Mouse (Mus musculus) olfactory bulb, adult 2 months (tissue): ENCODE data around the gene Acbd4. TPM values are rescaled to one million over a fixed set of nuclear protein-coding genes. Genes with fewer than 3 reads are reported as not detected.

ENCODE experiments used
- H3K27ac ChIP-seq: fragments of 200-500 bp; 2 replicates; pipeline ENCODE4 v1.5.1; 2012; ENCODE audit warnings: low read depth, low read length; ENCODE audit not compliant: insufficient read depth
- H3K4me1 ChIP-seq: fragments of 200-500 bp; 2 replicates; pipeline ENCODE4 v1.6.1; 2012; ENCODE audit warnings: low read length; ENCODE audit not compliant: control insufficient read depth, insufficient read depth
- H3K4me3 ChIP-seq: fragments of 200-500 bp; 2 replicates; pipeline ENCODE4 v1.5.1; 2012; ENCODE audit warnings: mild to moderate bottlenecking, low read depth, low read length, moderate library complexity; ENCODE audit not compliant: insufficient read depth
- CTCF ChIP-seq: fragments of 200-500 bp; IDR thresholded peaks from 2 replicates; pipeline ENCODE4 v1.5.1; 2012; ENCODE audit warnings: low read depth, mild to moderate bottlenecking, low read length, moderate library complexity; ENCODE audit not compliant: insufficient read depth
- POLR2A ChIP-seq: fragments of 200-500 bp; IDR thresholded peaks from 2 replicates; pipeline ENCODE4 v1.6.1; 2012; ENCODE audit warnings: mild to moderate bottlenecking, low read depth, low read length, moderate library complexity; ENCODE audit not compliant: insufficient read depth
- WGBS: fragments of 180-500 bp; shearing (Covaris S2); methylation state at CpG from one replicate; pipeline ENCODE4 v1.1.7; 2018; 5-methylcytosine and 5-hydroxymethylcytosine counted together
- polyA plus RNA-seq: library from polyadenylated mRNA; stranded (reverse); fragments of >200 nt; gene quantifications from 2 replicates; pipeline ENCODE4 v1.2.4, GENCODE M21; 2012; ENCODE audit warnings: low replicate concordance; ENCODE audit not compliant: missing spikeins, insufficient read depth, insufficient read length

The Acbd4 gene
- polyA plus RNA-seq, 1 experiment, result not detected

DNA sequence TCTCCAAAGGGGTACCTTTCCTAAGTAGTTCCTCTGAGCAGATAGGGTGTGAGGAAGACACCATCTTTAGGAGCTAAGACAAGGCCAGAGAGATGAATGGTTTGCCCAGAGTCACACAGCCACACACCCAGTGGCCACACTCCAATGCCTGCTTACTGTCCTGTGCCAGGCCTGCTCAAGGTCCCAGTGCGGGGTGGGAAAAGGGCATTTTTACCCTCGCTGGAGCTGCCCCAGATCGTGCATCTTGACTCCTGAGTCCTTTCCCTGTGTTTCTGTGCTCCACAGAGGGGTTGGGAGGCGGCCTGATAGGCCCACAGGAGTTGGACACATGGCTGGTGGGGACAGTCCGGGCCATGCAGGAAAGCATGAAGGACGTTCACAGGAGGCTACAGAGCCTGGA is 4.3 kb downstream of the Acbd4 start:
- Histone ChIP-seq H3K27ac (no peak overlapping the region), H3K4me3 (no peak overlapping the region), H3K4me1 (peaks cover 25% of the 10 kb centered on the region)
- WGBS, result 89% methylated on average over 6 of the region's 6 CpGs
- TF ChIP-seq POLR2A, result no peak
- no peak for TF ChIP-seq CTCF

DNA sequence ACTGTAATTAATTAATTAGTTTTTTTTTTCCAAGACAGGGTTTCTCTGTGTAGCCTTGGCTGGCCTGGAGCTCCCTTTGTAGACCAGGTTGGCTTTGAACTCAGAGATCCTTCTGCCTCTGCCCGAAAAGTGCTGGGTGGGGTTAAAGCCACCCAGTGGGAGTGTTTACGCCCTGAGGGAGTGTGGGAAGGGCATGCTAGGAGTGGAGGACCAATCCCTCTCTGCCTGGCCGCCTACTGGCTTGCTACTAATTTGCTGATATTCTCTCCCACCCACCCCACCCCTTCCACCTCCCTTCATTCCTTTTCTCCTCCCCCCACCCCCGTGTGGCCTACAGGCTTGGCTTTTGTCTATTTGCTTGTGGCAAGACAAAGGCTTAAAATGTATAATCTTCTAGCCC is 4.9 kb downstream of the Acbd4 start:
- WGBS, result 63% methylated on average over 4 of the region's 4 CpGs
- no peak overlapping the region for H3K4me3 ChIP-seq
- H3K4me1 ChIP-seq, result peaks cover 23% of the 10 kb centered on the region
- TF ChIP-seq POLR2A (no peak), CTCF (no peak)
- no peak overlapping the region for H3K27ac ChIP-seq

DNA sequence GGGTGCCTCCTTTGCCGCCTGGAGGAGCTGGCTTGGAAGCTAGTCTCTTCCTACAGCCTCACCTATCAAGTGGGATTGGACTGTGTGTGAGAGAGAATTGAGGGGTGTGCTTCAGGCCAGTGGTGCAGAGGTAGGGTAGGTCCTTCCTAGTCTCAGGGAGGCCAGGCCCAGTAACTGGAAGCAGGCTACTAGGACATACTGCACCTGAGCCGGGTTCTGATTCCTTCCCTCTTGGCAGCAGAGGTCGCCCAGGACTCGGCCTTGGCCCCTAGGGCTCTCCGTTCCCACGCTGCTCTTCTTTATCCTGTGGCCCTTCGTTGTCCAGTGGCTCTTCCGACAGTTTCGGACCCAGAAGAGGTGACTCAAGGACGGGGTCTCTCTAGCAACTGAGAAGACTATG is 9.8 kb downstream of the Acbd4 start:
- no peak for TF ChIP-seq CTCF
- no peak for TF ChIP-seq POLR2A
- no peak overlapping the region for H3K27ac ChIP-seq
- H3K4me1 ChIP-seq, result peaks cover 21% of the 10 kb centered on the region
- no peak overlapping the region for H3K4me3 ChIP-seq
- 45% methylated on average over 10 of the region's 10 CpGs for WGBS

DNA sequence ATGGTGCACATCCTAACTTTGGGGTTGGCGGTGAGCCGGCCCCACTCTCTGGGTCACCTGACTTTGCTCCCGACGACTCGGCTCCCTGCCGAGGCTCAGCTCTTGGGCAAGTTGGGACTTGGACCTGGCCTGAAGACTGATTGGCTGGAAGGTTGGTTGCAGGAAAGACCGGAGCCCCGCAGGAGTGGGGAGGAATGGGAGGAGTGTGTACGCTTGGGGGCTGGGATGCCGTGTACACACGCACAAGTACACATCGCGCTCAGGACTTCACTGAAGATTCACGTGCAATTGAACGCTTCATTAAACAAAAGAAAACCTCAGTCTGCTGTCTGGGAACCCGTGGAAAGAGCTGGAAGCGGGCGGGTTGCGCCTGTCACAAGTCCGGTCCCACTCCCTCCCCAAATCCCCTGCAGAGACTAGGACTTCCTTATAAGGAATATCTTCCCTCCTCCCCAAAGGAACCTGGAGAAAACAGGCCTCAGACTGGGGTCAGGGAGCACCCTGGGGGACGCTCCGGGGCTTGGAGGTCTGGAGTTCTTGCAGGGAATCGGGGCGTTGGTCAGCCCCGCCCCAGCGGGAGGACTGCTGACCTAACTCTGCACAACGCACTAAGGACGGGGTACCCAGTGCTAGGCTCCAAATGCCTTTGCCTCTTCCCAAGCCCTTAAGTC is 10.5 kb downstream of the Acbd4 start:
- WGBS, result 7% methylated on average over 28 of the region's 28 CpGs
- no peak overlapping the region for H3K27ac ChIP-seq
- TF ChIP-seq POLR2A, result no peak
- no peak for TF ChIP-seq CTCF
- peaks cover 23% of the 10 kb centered on the region for H3K4me1 ChIP-seq
- peak overlapping the region; percentile 19 for H3K4me3 ChIP-seq

DNA sequence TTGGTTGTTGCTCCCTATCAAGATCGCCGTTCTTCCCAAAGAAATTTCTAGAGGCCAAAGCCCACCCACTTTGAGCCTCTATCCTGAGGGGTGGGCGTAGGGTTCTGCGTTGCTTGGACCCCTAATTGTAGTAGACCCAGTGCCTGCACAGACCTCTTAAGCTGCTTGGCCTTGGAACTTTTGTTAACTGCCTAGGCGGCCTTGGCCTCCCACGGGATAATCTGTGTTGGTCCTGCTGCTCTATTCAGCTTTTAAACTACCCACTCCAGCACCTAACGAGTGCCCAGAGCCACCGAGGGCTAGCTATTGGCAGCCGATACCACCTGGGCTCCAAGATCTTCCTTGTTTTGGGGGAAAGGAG is 11.1 kb downstream of the Acbd4 start:
- peaks cover 28% of the 10 kb centered on the region for H3K4me1 ChIP-seq
- TF ChIP-seq CTCF (no peak), POLR2A (no peak)
- 31% methylated on average over 9 of the region's 9 CpGs for WGBS
- H3K27ac ChIP-seq, result no peak overlapping the region
- H3K4me3 ChIP-seq, result no peak overlapping the region

DNA sequence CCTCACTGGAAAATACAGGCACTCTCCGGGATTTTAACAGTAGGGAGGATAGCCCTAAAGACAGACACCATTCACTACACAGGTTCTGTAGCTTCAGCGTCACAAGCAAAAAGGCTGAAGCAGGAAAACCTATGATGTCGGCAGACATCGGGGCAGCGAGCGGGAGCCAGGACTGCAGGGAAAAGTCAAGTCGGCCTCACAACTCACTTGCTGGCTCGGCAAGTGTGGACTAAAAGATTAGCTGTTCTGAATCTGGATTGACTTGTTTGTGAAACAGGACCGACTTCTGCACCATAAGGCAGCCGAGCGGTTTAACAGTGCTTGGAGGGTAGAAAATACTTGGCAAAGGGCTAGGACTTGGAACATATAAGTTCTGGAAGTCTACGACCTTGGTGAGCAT is 11.5 kb downstream of the Acbd4 start:
- TF ChIP-seq POLR2A (no peak), CTCF (no peak)
- Histone ChIP-seq H3K4me1 (peaks cover 31% of the 10 kb centered on the region), H3K27ac (no peak overlapping the region), H3K4me3 (no peak overlapping the region)
- WGBS, result 59% methylated on average over 12 of the region's 12 CpGs

DNA sequence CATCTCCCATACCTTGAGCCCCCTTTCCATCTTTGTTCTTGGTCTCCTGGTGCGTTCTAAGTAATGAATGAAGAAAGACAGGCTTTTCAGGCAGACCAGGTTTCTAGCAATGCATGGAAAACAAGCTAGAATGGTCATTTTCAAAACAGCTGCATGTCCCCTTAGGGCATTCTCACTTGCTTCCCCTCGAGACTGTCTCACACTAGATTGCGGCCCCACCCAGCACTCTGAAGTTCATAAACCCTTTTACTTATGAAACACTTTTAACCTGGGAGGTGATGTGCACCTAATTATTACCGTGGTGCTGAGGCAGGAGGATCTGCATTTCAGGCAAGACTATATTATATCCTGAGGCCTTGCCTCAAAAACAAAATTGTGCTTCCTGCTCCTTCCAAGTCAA is 12.3 kb downstream of the Acbd4 start:
- H3K27ac ChIP-seq, result no peak overlapping the region
- TF ChIP-seq POLR2A, result no peak
- no peak for TF ChIP-seq CTCF
- 79% methylated on average over 4 of the region's 4 CpGs for WGBS
- no peak overlapping the region for H3K4me3 ChIP-seq
- peaks cover 31% of the 10 kb centered on the region for H3K4me1 ChIP-seq

DNA sequence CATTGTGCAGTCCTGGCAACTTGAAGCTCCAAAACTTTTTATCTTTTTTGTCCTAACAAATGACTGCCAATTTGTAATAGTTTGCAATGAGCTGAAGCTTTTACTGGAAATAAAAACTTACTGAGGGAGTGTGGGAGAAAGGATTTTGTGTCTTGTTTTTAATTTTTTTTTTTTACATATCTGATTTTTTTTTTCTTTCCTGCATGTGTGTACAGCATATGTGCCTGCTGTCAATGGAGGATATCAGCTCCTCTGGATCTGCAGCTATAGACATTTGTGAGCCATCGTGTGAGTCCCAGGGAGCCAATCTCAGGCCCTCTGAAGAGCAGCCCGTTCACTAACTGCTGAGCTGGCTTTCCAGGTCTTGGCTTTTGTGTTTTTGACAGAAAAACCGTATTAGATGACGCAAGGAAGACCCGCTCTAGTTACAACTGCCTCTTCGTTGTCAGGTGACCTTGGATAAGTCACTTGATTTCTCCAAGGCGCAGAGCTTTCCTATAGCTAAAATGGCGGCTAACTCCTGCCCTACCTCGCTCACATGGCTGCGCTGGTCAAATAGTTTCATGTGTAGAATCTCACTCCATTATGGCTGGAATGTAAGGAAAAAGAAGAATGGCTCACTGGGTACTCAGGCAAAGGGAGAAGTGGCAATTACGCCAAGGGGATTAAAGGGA is 12.9 kb downstream of the Acbd4 start:
- H3K4me1 ChIP-seq, result peaks cover 31% of the 10 kb centered on the region
- peak overlapping the region; percentile 100 for H3K27ac ChIP-seq
- WGBS, result 80% methylated on average over 11 of the region's 11 CpGs
- peak overlapping the region; percentile 99 for H3K4me3 ChIP-seq
- no peak for TF ChIP-seq CTCF

DNA sequence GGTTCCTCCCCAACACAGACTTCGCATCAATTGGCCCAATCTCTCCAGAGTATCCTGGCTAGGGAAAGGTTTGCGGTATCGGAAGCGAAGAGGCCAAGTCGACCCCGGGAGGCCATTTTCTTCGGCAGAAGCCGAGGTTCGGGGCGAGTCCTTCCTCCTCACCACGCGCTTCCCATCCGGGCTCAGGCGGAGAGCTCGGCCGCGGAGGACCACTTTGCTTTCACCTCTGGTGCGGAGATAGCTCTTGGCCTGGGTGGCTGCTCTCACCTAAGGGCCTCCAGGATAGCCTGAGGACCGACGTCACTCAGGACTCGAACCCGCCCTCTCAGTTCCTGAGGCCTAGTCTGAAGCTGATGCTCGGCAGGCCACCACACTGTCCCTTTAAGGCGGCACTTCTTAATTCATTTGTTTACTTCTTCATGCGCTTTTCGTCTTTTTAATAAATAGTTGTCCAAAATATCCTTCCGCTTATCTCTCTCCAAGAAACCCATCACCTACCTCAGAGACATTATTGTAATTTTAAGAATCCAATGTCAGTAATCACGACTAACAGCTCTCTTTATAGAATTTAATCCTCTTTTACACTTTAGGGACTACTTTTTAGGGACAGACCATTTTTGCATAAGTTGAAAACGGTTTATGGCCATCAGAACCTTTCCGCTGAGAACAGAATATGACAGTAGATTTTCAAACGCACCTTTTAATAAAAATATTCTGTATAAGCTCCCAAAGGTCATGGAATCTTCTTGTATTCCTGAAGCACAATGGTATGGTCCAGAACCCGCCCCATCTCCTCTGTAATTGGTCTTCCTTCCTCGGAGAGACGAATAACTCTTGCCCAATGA is 13.9 kb downstream of the Acbd4 start:
- Histone ChIP-seq H3K27ac (peak overlapping the region; percentile 100), H3K4me3 (peak overlapping the region; percentile 99), H3K4me1 (peaks cover 35% of the 10 kb centered on the region)
- WGBS, result under 1% methylated on average over 34 of the region's 34 CpGs
- TF ChIP-seq POLR2A, result peak; percentile 53
- TF ChIP-seq CTCF, result no peak
